Mouse (Mus musculus) ES-CJ7 (cell line): ENCODE data around the gene Trim3.

Experiments
- DNase-seq: peaks from one replicate; pipeline ENCODE4 v3.0.0; 2011; ENCODE audit warnings: low read depth, low spot score

The Trim3 gene

DNA sequence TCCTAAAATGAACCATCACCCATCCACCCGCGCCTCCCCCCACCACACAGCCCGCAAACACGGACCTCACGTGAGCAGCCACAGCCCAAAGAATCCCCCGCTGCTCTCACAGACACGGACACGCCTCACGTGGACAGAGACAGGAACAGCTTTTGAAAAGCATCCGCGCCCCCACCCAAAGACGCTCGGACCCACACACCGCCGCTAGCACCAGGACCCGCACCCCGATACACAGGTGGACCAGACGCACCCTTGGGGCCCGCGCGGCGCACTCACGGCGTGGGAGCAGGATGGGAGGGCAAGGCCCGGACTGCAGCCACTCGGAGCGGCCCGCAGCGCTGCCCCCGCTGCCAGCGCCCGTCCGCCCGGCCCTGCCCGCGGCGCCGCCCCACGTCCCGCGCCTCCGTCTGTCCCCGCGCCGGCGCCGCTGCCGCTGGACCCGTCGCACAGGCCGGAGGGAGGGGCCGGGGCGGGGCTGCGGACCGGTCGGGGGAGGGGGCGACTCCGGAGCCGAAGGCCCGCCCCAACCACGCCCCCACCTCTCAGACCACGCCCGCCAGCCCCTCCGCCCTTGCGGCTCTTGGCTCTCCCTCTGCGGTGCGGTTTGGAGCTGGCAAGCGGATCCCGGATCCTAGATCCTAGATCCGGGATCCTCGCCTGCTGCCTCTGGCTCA, at the start of gene Trim3:
Trim3 (minus strand) TSS at position 445 of the 674 bp plus-strand sequence.
- peak; percentile 77 for DNase-seq

- peak; percentile 90 for DNase-seq
These were observed 17.5 kb upstream of the Trim3 start, which contains the start of gene Dnhd1 for GRCm38 (mm10) chr7:105650639-105651435. Dnhd1 (plus strand) TSS chr7:105650827.

DNA sequence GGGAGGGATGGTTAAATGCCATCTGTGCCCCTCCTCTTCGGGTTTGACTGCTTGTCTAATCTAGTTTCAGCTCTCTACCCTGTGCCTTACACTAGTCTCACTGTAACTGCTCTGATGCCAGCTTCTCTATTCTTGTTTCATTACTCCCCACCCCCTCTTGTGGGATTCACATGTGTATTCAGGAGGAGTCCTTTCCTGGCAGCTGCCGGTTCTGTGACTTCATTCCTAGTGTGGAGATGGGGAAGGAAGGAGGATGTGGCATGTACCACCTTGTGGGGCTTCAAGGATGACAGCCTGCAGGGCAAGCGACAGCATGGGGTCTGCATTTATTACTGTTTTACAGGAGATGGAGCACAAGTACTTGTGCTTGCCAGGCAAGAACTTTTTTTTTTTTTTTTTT, 8.6 kb upstream of the Trim3 start:
- DNase-seq, result no peak

DNA sequence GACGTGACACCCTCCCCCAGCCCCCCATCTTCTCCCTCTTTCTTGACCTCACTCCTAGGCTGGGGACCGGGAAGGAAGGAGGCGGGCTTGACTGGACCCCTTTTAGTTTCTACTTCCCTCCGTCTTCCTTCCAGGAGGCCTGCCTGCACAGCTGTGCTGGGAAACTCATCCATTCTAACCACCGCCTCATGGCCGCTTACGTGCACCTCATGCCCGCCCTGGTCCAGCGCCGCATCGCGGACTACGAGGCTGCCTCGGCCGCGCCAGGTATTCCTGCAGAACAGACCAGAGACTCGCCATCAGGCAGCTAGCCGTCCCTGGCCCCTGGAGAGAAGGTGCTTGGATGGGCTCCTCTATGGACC, 7.5 kb upstream of the Trim3 start:
- no peak for DNase-seq

- peak; percentile 97 for DNase-seq
These were observed 7.0 kb upstream of the Trim3 start, which contains the start of the genes Arfip2 and Gm45799 for GRCm38 (mm10) chr7:105640233-105640893. Arfip2 (minus strand) TSS chr7:105640416. Gm45799 (plus strand) TSS chr7:105640552.

DNA sequence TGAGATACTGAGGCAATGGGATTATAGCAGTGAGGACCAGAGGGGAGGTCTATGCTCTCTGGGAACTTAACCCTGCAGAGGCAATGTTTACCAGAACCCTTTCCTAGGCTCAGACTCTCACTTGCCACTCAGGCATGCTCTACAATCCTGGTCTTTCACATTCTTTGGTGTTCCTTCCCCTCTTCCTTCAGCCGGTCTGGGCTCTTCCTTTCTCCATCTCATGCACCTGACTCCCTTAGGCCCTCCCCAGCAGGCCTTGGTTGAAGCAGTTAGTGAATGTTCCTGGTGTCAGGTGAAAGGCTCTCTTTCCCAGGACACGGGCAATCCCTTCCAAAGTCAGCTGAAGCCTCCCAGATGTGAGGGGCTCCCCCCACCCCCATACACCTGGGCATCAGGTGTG, 6.4 kb upstream of the Trim3 start, which contains the start of gene Timm10b:
Timm10b (plus strand) TSS at position 301 of the 400 bp plus-strand sequence.
- no peak for DNase-seq

DNA sequence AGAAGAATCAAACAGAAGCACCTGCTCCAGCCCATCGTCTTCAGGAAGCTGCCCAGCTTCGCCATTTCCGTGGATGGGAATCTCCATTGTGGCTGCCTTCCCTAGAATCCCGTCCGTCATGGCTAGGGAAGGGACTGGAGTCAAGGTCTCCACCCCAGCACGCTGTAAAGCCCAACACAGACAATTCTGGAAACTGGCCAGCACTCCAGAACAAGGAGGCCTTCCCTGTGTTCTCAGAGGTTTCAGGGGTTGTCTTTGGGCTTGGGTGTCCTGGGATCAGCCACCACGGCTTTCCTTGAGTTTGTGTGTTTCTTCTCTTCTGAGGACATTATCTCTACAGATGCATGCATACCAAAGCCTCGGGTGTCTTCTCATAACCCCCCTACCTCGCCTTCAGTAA, 5.9 kb upstream of the Trim3 start:
- DNase-seq, result no peak

GRCm38 (mm10) chr7:105638776-105639175, 5.4 kb upstream of the Trim3 start:
- DNase-seq, result no peak

DNA sequence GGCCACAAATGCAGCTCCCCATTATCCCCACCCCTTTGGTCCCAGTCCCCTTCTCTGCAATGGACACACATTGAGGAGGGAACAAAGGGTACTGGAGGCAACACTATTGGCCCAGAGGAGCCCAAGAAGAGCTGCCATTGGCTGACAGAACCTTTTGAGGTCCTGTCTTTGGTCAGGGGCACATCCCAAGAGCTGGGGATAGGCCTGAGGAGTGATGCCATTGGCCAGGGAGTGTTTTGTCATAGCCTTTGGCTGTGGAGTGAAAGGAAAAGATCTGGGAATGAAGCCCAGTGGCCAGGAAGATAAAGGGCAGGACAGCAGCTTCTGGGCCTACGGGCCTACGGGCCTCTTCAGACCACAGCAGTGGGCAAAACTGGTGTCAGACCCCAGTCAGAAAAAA, 2.4 kb upstream of the Trim3 start:
- no peak for DNase-seq

DNA sequence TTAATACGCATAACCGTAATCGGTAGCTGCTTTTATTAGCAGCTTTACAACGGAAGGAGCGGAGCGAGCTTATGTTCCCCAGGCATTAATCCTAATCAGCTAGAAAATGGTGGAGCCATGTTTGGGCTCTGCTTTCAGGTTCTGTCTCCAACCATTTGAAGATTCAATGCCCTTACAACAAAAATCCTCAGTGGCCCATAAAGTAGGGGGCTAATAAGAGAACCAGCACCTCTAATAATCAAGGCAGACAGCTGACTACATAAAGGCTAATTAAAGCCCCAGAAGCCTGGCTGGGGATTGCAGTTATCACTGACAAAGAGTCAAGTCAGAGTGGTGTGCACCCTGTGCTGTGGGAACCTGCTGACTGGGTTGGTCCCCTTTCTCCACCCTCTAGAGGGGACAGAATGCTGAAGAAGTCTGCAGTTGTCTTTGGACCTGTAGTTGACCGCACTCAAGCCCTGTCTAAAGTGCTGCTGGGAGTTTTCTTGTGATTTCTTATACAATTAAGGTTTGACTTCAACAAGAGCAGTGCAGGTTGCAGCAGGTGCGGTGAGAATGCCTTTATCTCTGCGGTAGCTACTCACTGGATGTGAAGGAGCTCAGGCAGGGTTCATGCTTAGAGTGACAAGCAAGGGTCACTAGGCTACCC, 1.0 kb upstream of the Trim3 start:
- DNase-seq, result no peak

- no peak for DNase-seq
These were observed 397 bp upstream of the Trim3 start for GRCm38 (mm10) chr7:105633801-105634135.

GRCm38 (mm10) chr7:105632551-105632972, 809 bp downstream of the Trim3 start:
- no peak for DNase-seq

DNA sequence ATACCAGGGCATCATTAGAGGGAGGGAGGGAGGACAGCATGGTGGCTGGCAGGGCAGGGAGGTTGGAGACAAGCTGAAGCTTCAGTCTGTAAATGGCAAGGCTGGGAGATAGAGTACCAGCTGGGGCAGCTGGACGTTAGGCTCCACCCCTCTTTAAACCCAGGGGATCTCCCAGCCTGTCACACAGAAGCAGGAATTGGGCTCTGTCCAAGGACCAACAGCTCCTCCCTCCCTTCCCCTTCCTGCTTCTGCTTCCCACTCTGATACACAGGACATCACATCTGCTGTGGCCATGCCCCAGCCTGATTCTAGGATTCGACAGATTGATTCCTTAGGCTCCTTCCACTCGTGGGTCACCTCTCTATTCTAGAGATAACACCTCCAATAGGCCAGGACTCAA, 4.7 kb downstream of the Trim3 start:
- no peak for DNase-seq

DNA sequence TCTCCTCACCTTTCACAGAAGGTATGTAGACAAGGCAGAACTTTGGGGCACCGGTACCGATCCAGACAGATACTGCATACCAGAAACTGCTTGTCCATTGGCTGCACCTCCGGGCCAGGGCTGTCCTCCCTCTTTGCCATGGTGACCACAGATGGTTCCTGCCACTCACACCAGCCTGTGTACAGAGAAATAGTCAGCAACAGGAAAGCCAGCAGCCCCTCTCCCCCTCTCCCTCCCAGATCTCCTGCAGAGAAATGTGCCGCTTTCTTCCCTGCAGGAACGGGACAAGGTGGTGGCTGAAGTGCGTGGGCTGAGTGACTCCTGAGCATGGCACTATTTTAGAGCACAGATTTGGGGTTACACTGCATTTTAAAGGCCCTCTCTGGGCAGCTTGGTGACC, 8.0 kb downstream of the Trim3 start:
- DNase-seq, result no peak

DNA sequence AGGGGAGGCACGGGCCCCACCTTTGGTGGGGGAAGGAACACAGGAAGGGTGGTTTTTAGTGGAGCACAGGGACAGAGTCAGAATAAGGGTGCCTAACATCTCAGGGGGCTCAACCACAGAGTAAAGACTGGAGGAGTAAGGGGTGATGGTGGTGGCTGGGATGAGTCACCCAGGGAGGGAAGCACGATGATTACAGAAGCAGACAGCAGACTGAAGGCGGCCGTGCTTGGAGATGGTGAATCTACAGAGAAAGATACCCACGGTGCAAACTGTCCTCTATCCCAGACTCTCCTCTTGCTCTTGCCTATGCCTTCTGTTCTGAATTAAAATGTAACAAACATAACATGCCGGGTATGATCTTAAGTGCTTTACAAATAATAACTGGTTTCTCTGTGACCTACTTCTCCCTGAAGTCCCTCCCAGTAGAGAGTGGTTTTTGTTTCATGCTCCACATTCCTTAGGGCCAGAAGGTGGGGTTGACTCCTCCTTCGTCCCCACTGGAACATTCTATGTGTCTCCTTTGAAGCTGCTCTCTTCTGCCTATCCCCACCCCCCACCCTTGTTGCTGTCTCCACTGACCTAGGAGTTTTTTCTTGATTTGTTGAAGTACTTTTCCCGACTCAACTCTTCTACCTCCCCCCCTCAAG, 11.6 kb downstream of the Trim3 start:
- DNase-seq, result no peak

GRCm38 (mm10) chr7:105621053-105621452, 12.3 kb downstream of the Trim3 start:
- no peak for DNase-seq

- DNase-seq, result no peak
These were observed 13.7 kb downstream of the Trim3 start for GRCm38 (mm10) chr7:105619701-105620100.

- no peak for DNase-seq
These were observed 15.6 kb downstream of the Trim3 start for GRCm38 (mm10) chr7:105617810-105618209.

DNA sequence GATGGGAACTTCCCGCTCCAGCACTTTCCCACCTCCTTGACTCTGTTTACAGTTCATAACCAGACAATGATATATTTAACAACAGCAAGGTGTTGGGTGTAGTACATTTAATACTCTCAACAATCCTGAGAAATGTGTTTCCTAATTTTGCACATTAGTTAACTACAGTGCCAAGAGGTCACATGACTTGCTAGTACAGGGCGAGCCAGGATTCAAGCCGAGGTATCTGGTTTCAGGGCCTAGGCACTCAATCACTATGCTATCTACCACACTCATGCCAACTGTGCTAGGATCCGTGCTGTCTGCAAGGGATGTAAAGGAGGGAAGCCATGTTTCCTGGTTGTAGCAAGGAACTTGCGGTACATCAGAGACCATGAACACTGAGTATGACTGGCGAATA, 16.8 kb downstream of the Trim3 start:
- DNase-seq, result no peak

DNA sequence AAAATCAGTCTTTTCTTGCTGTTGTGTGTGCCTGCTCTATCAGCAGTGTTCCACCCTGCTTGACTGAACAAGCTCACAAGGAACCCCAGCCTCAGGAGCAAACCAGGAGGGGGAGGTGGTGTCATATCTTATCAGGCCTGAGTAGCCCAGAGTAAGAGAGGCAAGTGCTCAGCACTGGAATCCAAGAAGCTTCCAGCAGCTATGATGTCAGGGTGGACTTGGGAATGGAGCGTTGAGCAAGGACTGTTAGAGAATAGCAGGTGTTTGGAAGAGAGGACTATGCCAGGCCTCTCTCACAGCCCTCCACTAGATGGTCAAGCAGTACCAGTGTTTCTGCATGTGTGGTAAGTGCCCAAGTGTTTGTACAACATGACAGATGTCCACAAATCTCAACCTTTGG, 17.7 kb downstream of the Trim3 start:
- DNase-seq, result no peak

DNA sequence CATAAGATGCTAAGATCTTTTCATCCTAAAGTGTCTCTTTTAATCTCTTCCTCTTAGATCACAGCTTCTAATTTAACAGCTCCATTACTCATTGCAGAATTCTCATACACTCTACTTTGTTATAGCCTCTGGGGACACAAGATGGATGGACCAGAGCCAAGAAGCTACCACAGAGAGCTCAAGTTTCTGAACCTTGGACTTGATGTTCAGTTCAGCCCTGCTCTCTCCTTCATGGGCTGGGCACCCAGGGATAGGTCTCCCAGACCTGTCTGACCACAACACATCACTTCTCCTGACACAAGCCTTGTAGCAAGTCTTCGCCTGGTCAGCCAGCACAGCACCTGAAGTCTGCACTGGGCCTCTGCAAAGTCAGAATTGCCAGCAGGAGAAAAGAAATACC, 19.0 kb downstream of the Trim3 start:
- DNase-seq, result no peak

DNA sequence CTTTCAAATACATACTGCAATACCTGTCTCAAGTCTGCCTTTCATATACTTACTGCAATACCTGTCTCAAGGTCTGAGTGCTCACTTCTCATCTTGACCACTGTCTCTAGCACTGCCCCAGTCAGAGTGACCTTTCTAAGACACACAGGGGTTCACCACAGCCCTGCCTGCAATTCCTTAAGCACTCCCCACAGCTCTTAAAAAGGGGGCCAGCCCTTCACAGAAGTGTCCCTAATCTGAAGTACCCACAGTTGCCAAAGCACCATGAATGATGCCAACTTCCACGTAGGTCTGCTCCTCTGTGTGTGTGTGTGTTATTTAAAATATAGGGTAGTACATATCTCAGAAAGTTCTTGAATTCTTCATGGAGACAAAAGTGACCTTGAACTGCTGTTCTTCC, 21.6 kb downstream of the Trim3 start:
- DNase-seq, result no peak
